Mouse (Mus musculus) olfactory bulb, adult 2 months (tissue): ENCODE measurements at regions not wholly inside any gene's neighbourhood (a gene's known extent, or its start where the extent isn't known, plus 50 kb on each side); places are given as distances from the start of the nearest gene placed in this dataset.

ENCODE experiments used
- CTCF ChIP-seq: fragments of 200-500 bp; IDR thresholded peaks from 2 replicates; pipeline ENCODE4 v1.5.1; 2012; ENCODE audit warnings: low read depth, mild to moderate bottlenecking, low read length, moderate library complexity; ENCODE audit not compliant: insufficient read depth
- POLR2A ChIP-seq: fragments of 200-500 bp; IDR thresholded peaks from 2 replicates; pipeline ENCODE4 v1.6.1; 2012; ENCODE audit warnings: mild to moderate bottlenecking, low read depth, low read length, moderate library complexity; ENCODE audit not compliant: insufficient read depth

- no peak for TF ChIP-seq CTCF
- TF ChIP-seq POLR2A, result no peak
These were observed 117.2 kb downstream of the Lmo4 start for GRCm38 (mm10) chr3:144087771-144088170.
